Mouse (Mus musculus): ENCODE measurements around the gene Tlr3. TPM values are rescaled to one million over a fixed set of nuclear protein-coding genes. Genes with fewer than 3 reads are reported as not detected.

Gene Tlr3
- polyA plus RNA-seq (2015; fragmentation: Nextera tagmentation; extraction: Ambion mirVana) = 0.46 and 1.0 TPM in 2 replicates

DNA sequence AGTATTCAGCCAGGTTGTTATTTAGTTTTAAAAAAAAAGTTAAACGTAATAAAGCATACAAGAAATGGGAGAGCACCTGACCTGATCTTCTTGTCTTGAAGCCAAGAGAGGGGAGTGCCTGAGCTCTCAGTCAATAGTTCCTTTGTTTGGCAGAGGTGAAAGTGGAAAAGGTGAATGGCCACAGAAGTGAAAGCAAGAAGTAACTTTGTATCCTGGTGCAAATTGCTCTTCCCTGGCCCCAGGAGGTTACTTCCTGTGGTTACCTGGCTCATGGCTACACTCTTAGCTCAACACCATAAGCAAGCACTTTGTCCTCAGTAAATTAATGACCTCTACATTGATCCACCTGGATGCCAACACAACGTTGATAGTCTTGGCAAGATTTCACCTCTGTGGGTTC is at the start of gene Tlr3:
TSS of gene Tlr3 (minus strand) at position 199 of the 400 bp plus-strand sequence.
- peak within 1 kb of the TSS; percentile 14; the same call in 1 of the 2 replicates for H3K27ac ChIP-seq
- peak within 1 kb of the TSS; percentile 33 for H3K4me3 ChIP-seq (replicated peaks)
- H3K4me1 ChIP-seq (replicated peaks) = peaks cover 7% of the 10 kb centered on the region
- no peaks in the 10 kb centered on the region for H3K27me3 ChIP-seq
- H3K9me3 ChIP-seq = no peaks in the 10 kb centered on the region
- H3K4me2 ChIP-seq (replicated peaks) = peak within 1 kb of the TSS; percentile 60
- ATAC-seq = no peak
- no peaks in the 10 kb centered on the region for H3K36me3 ChIP-seq
- peak within 1 kb of the TSS; percentile 39; the same call in 1 of the 2 replicates for H3K9ac ChIP-seq (replicated peaks)
- 79% methylated on average over 2 of the region's 2 CpGs for WGBS

GRCm38 (mm10) chr8:45457874-45458273 is 47.0 kb upstream of the Tlr3 start:
- Histone ChIP-seq H3K27me3 (no peaks in the 10 kb centered on the region), H3K9me3 (no peaks in the 10 kb centered on the region), H3K4me1 (replicated peaks) (peaks cover 7% of the 10 kb centered on the region; the same call in 1 of the 2 replicates), H3K4me3 (replicated peaks) (no peak overlapping the region), H3K27ac (no peak overlapping the region), H3K9ac (replicated peaks) (no peak overlapping the region), H3K4me2 (replicated peaks) (no peak overlapping the region), H3K36me3 (no peaks in the 10 kb centered on the region)
- ATAC-seq = no peak

DNA sequence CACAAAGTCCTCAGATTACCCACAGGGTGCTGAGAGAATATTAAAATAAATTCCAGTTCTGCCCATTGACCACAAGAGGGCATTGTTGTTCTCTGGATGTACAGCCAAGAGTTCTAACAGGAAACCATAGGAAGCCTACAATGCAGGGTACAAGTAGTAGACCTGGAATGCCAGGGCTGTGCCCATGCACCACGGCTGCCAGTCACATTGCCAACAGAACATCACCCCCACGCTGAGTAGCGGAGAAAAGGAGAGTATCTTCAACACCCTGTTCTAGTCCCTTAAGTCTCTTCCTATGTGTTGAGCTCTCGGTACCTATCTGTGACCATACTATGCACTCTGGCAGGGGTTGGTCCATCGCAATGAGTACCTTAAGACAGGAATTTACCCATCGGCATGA is 43.5 kb upstream of the Tlr3 start:
- H3K9ac ChIP-seq (replicated peaks) = no peak overlapping the region
- no peak overlapping the region for H3K27ac ChIP-seq
- H3K36me3 ChIP-seq = no peaks in the 10 kb centered on the region
- peaks cover 7% of the 10 kb centered on the region; the same call in 1 of the 2 replicates for H3K4me1 ChIP-seq (replicated peaks)
- 0 out of 2 replicates have a peak overlapping the region, but pooled peaks have one; percentile 6 for H3K4me2 ChIP-seq (replicated peaks)
- H3K9me3 ChIP-seq = no peaks in the 10 kb centered on the region
- no peaks in the 10 kb centered on the region for H3K27me3 ChIP-seq
- no peak overlapping the region for H3K4me3 ChIP-seq (replicated peaks)
- ATAC-seq = peak; percentile 91
- WGBS = 65% methylated on average over 6 of the region's 6 CpGs

DNA sequence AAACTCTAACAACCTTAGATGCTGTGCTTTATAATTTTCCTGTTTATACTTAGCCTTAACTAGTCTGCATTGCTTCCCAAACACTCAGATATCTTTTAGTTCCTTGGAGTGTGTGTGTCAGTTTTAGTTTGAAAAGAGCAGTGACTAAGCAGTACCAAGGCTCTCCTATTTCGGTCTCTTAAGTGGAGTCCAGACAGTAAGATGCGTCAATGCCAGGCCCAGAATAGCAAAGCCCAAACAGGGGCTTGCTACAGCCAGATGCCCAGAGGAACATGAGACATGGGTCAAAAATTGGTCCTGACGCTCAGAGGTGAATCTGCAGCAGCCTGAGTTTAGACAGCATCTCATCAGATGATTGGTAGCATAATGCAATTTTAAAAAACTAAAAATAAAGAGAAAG is 41.2 kb upstream of the Tlr3 start:
- Histone ChIP-seq H3K9me3 (no peaks in the 10 kb centered on the region), H3K27me3 (no peaks in the 10 kb centered on the region), H3K4me3 (replicated peaks) (no peak overlapping the region), H3K4me1 (replicated peaks) (peaks cover 6% of the 10 kb centered on the region; the same call in 1 of the 2 replicates), H3K27ac (no peak overlapping the region), H3K36me3 (no peaks in the 10 kb centered on the region), H3K9ac (replicated peaks) (no peak overlapping the region), H3K4me2 (replicated peaks) (no peak overlapping the region)
- 90% methylated on average over 3 of the region's 3 CpGs for WGBS
- no peak for ATAC-seq

- no peaks in the 10 kb centered on the region for H3K4me1 ChIP-seq (replicated peaks)
- H3K4me3 ChIP-seq (replicated peaks) = no peak overlapping the region
- no peak overlapping the region for H3K4me2 ChIP-seq (replicated peaks)
- H3K9ac ChIP-seq (replicated peaks) = no peak overlapping the region
- no peaks in the 10 kb centered on the region for H3K9me3 ChIP-seq
- H3K36me3 ChIP-seq = no peaks in the 10 kb centered on the region
- no peak for ATAC-seq
- H3K27me3 ChIP-seq = no peaks in the 10 kb centered on the region
- WGBS = 87% methylated on average over 3 of the region's 3 CpGs
- H3K27ac ChIP-seq = no peak overlapping the region
These were observed 38.0 kb upstream of the Tlr3 start for GRCm38 (mm10) chr8:45448842-45449241.

GRCm38 (mm10) chr8:45448257-45448656 is 37.4 kb upstream of the Tlr3 start:
- no peak for ATAC-seq

GRCm38 (mm10) chr8:45438899-45439535 is 28.1 kb upstream of the Tlr3 start:
- Histone ChIP-seq H3K4me2 (replicated peaks) (no peak overlapping the region), H3K9me3 (no peaks in the 10 kb centered on the region), H3K4me1 (replicated peaks) (peaks cover 3% of the 10 kb centered on the region; the same call in 1 of the 2 replicates), H3K27ac (no peak overlapping the region), H3K9ac (replicated peaks) (no peak overlapping the region), H3K4me3 (replicated peaks) (no peak overlapping the region), H3K27me3 (no peaks in the 10 kb centered on the region), H3K36me3 (no peaks in the 10 kb centered on the region)
- peak; percentile 67 for ATAC-seq
- 3% methylated on average over 5 of the region's 5 CpGs for WGBS

More at GRCm38 (mm10) chr8:45448257-45448656, 37.4 kb upstream of the Tlr3 start:
- no peak overlapping the region for H3K27ac ChIP-seq
- no peaks in the 10 kb centered on the region for H3K4me1 ChIP-seq (replicated peaks)
- no peaks in the 10 kb centered on the region for H3K27me3 ChIP-seq
- H3K9ac ChIP-seq (replicated peaks) = no peak overlapping the region
- H3K4me2 ChIP-seq (replicated peaks) = no peak overlapping the region
- no peaks in the 10 kb centered on the region for H3K9me3 ChIP-seq
- H3K4me3 ChIP-seq (replicated peaks) = no peak overlapping the region
- H3K36me3 ChIP-seq = no peaks in the 10 kb centered on the region
- 85% methylated on average over 1 of the region's 1 CpGs for WGBS

- Histone ChIP-seq H3K27me3 (no peaks in the 10 kb centered on the region), H3K9ac (replicated peaks) (no peak overlapping the region), H3K4me1 (replicated peaks) (no peaks in the 10 kb centered on the region), H3K27ac (no peak overlapping the region), H3K4me2 (replicated peaks) (no peak overlapping the region), H3K9me3 (no peaks in the 10 kb centered on the region), H3K36me3 (no peaks in the 10 kb centered on the region), H3K4me3 (replicated peaks) (no peak overlapping the region)
- WGBS = 94% methylated on average over 7 of the region's 7 CpGs
- ATAC-seq = no peak
These were observed 9.3 kb upstream of the Tlr3 start for GRCm38 (mm10) chr8:45420151-45420550.

GRCm38 (mm10) chr8:45414965-45415364 is 4.1 kb upstream of the Tlr3 start:
- H3K9me3 ChIP-seq = no peaks in the 10 kb centered on the region
- H3K27ac ChIP-seq = no peak overlapping the region
- no peak overlapping the region for H3K4me2 ChIP-seq (replicated peaks)
- peaks cover 6% of the 10 kb centered on the region for H3K4me1 ChIP-seq (replicated peaks)
- H3K27me3 ChIP-seq = no peaks in the 10 kb centered on the region
- H3K9ac ChIP-seq (replicated peaks) = no peak overlapping the region
- WGBS = 86% methylated on average over 7 of the region's 7 CpGs
- no peak overlapping the region for H3K4me3 ChIP-seq (replicated peaks)
- no peak for ATAC-seq
- H3K36me3 ChIP-seq = no peaks in the 10 kb centered on the region

GRCm38 (mm10) chr8:45410146-45410880 is 567 bp downstream of the Tlr3 start:
- Histone ChIP-seq H3K4me2 (replicated peaks) (peak overlapping the region; percentile 60), H3K9ac (replicated peaks) (peak overlapping the region; percentile 39; the same call in 1 of the 2 replicates), H3K9me3 (no peaks in the 10 kb centered on the region), H3K27ac (peak overlapping the region; percentile 14; the same call in 1 of the 2 replicates), H3K4me3 (replicated peaks) (peak overlapping the region; percentile 33), H3K36me3 (no peaks in the 10 kb centered on the region), H3K27me3 (no peaks in the 10 kb centered on the region), H3K4me1 (replicated peaks) (peaks cover 7% of the 10 kb centered on the region)
- peak; percentile 90 for ATAC-seq
- WGBS = 7% methylated on average over 18 of the region's 18 CpGs

- ATAC-seq = no peak
- H3K36me3 ChIP-seq = no peaks in the 10 kb centered on the region
- H3K27me3 ChIP-seq = no peaks in the 10 kb centered on the region
- H3K9me3 ChIP-seq = no peaks in the 10 kb centered on the region
- 49% methylated on average over 4 of the region's 4 CpGs for WGBS
- peaks cover 7% of the 10 kb centered on the region for H3K4me1 ChIP-seq (replicated peaks)
- peak overlapping the region; percentile 39; the same call in 1 of the 2 replicates for H3K9ac ChIP-seq (replicated peaks)
- H3K27ac ChIP-seq = 0 out of 2 replicates have a peak overlapping the region, but pooled peaks have one; percentile 14
- H3K4me3 ChIP-seq (replicated peaks) = peak overlapping the region; percentile 33
- H3K4me2 ChIP-seq (replicated peaks) = peak overlapping the region; percentile 60
These were observed 1.2 kb downstream of the Tlr3 start for GRCm38 (mm10) chr8:45409702-45410101.

DNA sequence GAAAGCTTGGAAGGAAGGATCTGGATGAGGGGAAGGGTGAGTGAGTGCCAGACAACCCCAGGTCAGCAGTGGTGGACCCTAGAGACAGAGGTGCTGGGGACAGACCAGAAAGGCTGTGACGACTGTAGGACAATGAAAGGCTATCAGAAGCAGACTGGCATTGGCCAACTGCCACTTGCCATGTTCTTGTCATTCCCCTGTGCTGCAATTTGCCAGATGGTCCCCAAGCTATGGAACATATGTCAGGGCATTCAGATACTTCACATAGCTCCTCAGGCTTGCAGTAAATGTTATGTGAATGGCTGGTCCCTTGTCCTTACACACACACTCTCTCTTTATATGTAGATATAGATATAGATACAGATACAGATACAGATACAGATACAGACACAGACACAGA is 27.6 kb downstream of the Tlr3 start:
- H3K4me3 ChIP-seq (replicated peaks) = no peak overlapping the region
- no peak overlapping the region for H3K4me2 ChIP-seq (replicated peaks)
- WGBS = 57% methylated on average over 1 of the region's 1 CpGs
- H3K9me3 ChIP-seq = no peaks in the 10 kb centered on the region
- H3K27ac ChIP-seq = no peak overlapping the region
- H3K27me3 ChIP-seq = peaks cover 11% of the 10 kb centered on the region
- no peaks in the 10 kb centered on the region for H3K36me3 ChIP-seq
- ATAC-seq = no peak
- peaks cover 18% of the 10 kb centered on the region for H3K4me1 ChIP-seq (replicated peaks)
- H3K9ac ChIP-seq (replicated peaks) = no peak overlapping the region

Measured in midbrain, embryonic 13.5 days (tissue).